8 mouse cellular contexts compared by ENCODE assay signal in genomic region chr2:127791919-127792603, GRCm38 (mm10). TPM values are rescaled to one million over a fixed set of nuclear protein-coding genes. Genes with fewer than 3 reads are reported as not detected.
DNase-seq lines count a peak whose midpoint lies in the region; ATAC-seq lines count a peak whose summit lies in the region.

Gene Mtln, minus strand, starts transcription at chr2:127792488.

- H3K27ac ChIP-seq in hindbrain, embryonic 11.5 days (ENCODE audit: low read depth, low read length): peak within 1 kb of the TSS; percentile 76

- H3K4me2 ChIP-seq in hindbrain, embryonic 11.5 days (replicated peaks; ENCODE audit: low read depth, low read length): peak within 1 kb of the TSS; percentile 50

- ATAC-seq in hindbrain, embryonic 11.5 days (ENCODE audit: low FRiP score): peak; percentile 93

- no peaks in the 10 kb centered on the region for H3K36me3 ChIP-seq in hindbrain, embryonic 11.5 days (ENCODE audit: control insufficient read depth, insufficient read depth, low read length)

- DNase-seq in Muller cell, postnatal 12 days (ENCODE audit: inconsistent ontology term): peak; percentile 83
- DNase-seq in cerebellum, adult 9-11 months: peak; percentile 91
- DNase-seq in frontal cortex, adult 2 months (ENCODE audit: extremely low spot score in 1 of 2, low spot score in 1 of 2): peak; percentile 86 to 96
- DNase-seq in hindbrain, embryonic 11.5 days (ENCODE audit: low spot score): peak; percentile 87
- peak; percentile 82 to 87 for DNase-seq in layer of hippocampus, postnatal 10 days (ENCODE audit: low spot score in 2 of 2)
- DNase-seq in lung, postnatal 10 days: peak; percentile 93
- peak; percentile 84 for DNase-seq in ovary, postnatal 36 days (ENCODE audit: low spot score)
- peak; percentile 82 for DNase-seq in thymus, postnatal 25 days

- 2% methylated on average over 37 of the region's 37 CpGs for WGBS in hindbrain, embryonic 11.5 days

- H3K4me3 ChIP-seq in hindbrain, embryonic 11.5 days (ENCODE audit: low read depth, low read length): peak within 1 kb of the TSS; percentile 78

- peaks cover 3% of the 10 kb centered on the region; the same call in 1 of the 2 replicates for H3K4me1 ChIP-seq in hindbrain, embryonic 11.5 days (replicated peaks; ENCODE audit: control insufficient read depth, insufficient read depth, low read length)

- no peaks in the 10 kb centered on the region for H3K9me3 ChIP-seq in hindbrain, embryonic 11.5 days (ENCODE audit: control insufficient read depth, low read length)

- peak within 1 kb of the TSS; percentile 79 for H3K9ac ChIP-seq in hindbrain, embryonic 11.5 days (ENCODE audit: low read depth, low read length)

- no peaks in the 10 kb centered on the region for H3K27me3 ChIP-seq in hindbrain, embryonic 11.5 days (ENCODE audit: control insufficient read depth, insufficient read depth, low read length)

RNA-seq across cellular contexts. Expression of gene Mtln, which starts in this region (rescaled TPM):
- polyA plus RNA-seq in frontal cortex, adult 2 months (2012; rRNA removed): 94.7 and 95.5 TPM in 2 replicates
- polyA plus RNA-seq in hindbrain, embryonic 11.5 days (2014; fragmentation: Nextera tagmentation; extraction: Ambion mirVana): 26.5 and 26.9 TPM in 2 replicates
- total RNA-seq in layer of hippocampus, postnatal 10 days (2021): 10 to 100 TPM; 42.6 to 46.0 TPM

Comparison
In these comparisons a context has a peak if more than half of its experiments do, and no peak if none do; other contexts are left out.
1. Peak in every context shown above with its lines: DNase-seq, ATAC-seq, H3K4me3 ChIP-seq and H3K27ac ChIP-seq.